Mouse (Mus musculus): Measurements from ENCODE around the gene Qrich1. TPM values are rescaled to one million over a fixed set of nuclear protein-coding genes. Genes with fewer than 3 reads are reported as not detected.

Qrich1 gene
- polyA plus RNA-seq (2014; fragmentation: Nextera tagmentation; extraction: Ambion mirVana) = 122 and 138 TPM in 2 replicates

GRCm38 (mm10) chr9:108516380-108517251 is at the start of gene Qrich1:
TSS of gene Qrich1 (plus strand) at chr9:108516806.
- H3K9me3 ChIP-seq (ENCODE audit: control insufficient read depth, low read length) = no peaks in the 10 kb centered on the region
- peak within 1 kb of the TSS; percentile 99 for H3K4me3 ChIP-seq (ENCODE audit: low read depth, low read length)
- 1% methylated on average over 55 of the region's 55 CpGs for WGBS
- no peaks in the 10 kb centered on the region for H3K27me3 ChIP-seq (ENCODE audit: control insufficient read depth, insufficient read depth, low read length)
- peak within 1 kb of the TSS; percentile 96 for H3K9ac ChIP-seq (replicated peaks; ENCODE audit: low read depth, low read length)
- peaks cover 17% of the 10 kb centered on the region for H3K4me1 ChIP-seq (ENCODE audit: control insufficient read depth, insufficient read depth, low read length)
- H3K27ac ChIP-seq (ENCODE audit: low read depth, low read length) = peak within 1 kb of the TSS; percentile 99
- H3K36me3 ChIP-seq (ENCODE audit: control insufficient read depth, insufficient read depth, low read length) = peaks cover 12% of the 10 kb centered on the region
- H3K4me2 ChIP-seq (ENCODE audit: low read depth, low read length) = peak within 1 kb of the TSS; percentile 64
- peak; percentile 96 for ATAC-seq (ENCODE audit: low read depth)

- Histone ChIP-seq H3K36me3 (ENCODE audit: control insufficient read depth, insufficient read depth, low read length) (no peaks in the 10 kb centered on the region; the same call in 1 of the 2 replicates), H3K4me3 (ENCODE audit: low read depth, low read length) (no peak overlapping the region), H3K27me3 (ENCODE audit: control insufficient read depth, insufficient read depth, low read length) (no peaks in the 10 kb centered on the region), H3K4me1 (ENCODE audit: control insufficient read depth, insufficient read depth, low read length) (no peaks in the 10 kb centered on the region), H3K9ac (replicated peaks; ENCODE audit: low read depth, low read length) (no peak overlapping the region), H3K9me3 (ENCODE audit: control insufficient read depth, low read length) (no peaks in the 10 kb centered on the region), H3K4me2 (ENCODE audit: low read depth, low read length) (no peak overlapping the region), H3K27ac (ENCODE audit: low read depth, low read length) (no peak overlapping the region)
- ATAC-seq (ENCODE audit: low read depth) = no peak
- WGBS = 84% methylated on average over 5 of the region's 5 CpGs
Measured at GRCm38 (mm10) chr9:108469430-108469829, 47.2 kb upstream of the Qrich1 start.

GRCm38 (mm10) chr9:108469845-108470244 is 46.8 kb upstream of the Qrich1 start:
- WGBS = 78% methylated on average over 4 of the region's 4 CpGs
- no peaks in the 10 kb centered on the region for H3K9me3 ChIP-seq (ENCODE audit: control insufficient read depth, low read length)
- ATAC-seq (ENCODE audit: low read depth) = no peak

DNA sequence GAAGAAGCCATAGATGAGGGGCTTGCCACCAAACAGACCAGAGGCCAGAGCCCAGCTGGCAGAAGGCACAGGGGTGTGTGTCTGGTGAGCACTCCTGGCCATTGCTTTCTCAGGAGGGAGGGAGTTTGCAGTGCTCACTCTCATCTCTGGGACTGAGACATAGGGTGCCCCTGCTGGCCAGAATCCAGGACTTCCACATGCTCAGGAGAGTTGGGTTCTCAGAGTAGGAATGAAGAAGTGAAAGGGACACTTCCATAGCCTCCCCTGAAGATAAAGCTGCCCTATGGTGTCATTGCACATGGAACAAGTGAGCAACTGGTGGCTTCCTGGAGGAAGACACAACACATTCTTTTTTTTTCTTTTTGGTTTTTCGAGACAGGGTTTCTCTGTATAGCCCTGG is 42.1 kb upstream of the Qrich1 start:
- no peaks in the 10 kb centered on the region for H3K9me3 ChIP-seq (ENCODE audit: control insufficient read depth, low read length)
- ATAC-seq (ENCODE audit: low read depth) = no peak
- H3K9ac ChIP-seq (replicated peaks; ENCODE audit: low read depth, low read length) = no peak overlapping the region
- no peaks in the 10 kb centered on the region for H3K36me3 ChIP-seq (ENCODE audit: control insufficient read depth, insufficient read depth, low read length)
- no peak overlapping the region for H3K27ac ChIP-seq (ENCODE audit: low read depth, low read length)
- no peaks in the 10 kb centered on the region for H3K27me3 ChIP-seq (ENCODE audit: control insufficient read depth, insufficient read depth, low read length)
- WGBS = 75% methylated on average over 1 of the region's 1 CpGs
- H3K4me1 ChIP-seq (ENCODE audit: control insufficient read depth, insufficient read depth, low read length) = peaks cover 6% of the 10 kb centered on the region
- no peak overlapping the region for H3K4me3 ChIP-seq (ENCODE audit: low read depth, low read length)
- H3K4me2 ChIP-seq (ENCODE audit: low read depth, low read length) = no peak overlapping the region

More at GRCm38 (mm10) chr9:108469845-108470244, 46.8 kb upstream of the Qrich1 start:
- Histone ChIP-seq H3K27me3 (ENCODE audit: control insufficient read depth, insufficient read depth, low read length) (no peaks in the 10 kb centered on the region), H3K4me1 (ENCODE audit: control insufficient read depth, insufficient read depth, low read length) (no peaks in the 10 kb centered on the region), H3K4me3 (ENCODE audit: low read depth, low read length) (no peak overlapping the region), H3K4me2 (ENCODE audit: low read depth, low read length) (no peak overlapping the region), H3K9ac (replicated peaks; ENCODE audit: low read depth, low read length) (no peak overlapping the region), H3K36me3 (ENCODE audit: control insufficient read depth, insufficient read depth, low read length) (no peaks in the 10 kb centered on the region; the same call in 1 of the 2 replicates), H3K27ac (ENCODE audit: low read depth, low read length) (no peak overlapping the region)

DNA sequence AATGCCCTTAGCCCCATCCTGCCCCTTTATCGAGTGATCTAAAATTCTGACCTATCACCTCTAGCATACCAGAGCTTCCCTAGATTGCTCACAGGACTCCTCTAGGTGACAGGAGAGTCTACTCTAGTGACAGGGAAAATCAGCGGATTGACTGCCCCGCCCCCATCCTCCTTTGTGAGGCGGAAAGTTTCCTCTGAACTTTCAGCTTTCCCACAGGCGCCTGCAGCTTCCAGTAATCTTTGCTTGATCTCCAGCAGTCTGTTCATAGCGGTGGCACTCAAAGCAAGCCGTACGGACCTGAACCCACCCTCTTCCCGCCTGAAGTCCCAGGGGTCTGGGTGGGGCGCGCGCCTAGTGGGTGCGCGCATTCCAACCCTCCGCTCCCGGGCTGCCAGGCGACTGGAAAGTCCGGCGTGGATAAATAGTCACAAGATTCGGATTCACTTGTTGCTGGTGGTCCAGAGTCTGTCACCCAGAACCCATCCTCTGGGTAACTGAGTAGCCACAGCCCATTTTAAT is 37.9 kb upstream of the Qrich1 start:
- Histone ChIP-seq H3K4me1 (ENCODE audit: control insufficient read depth, insufficient read depth, low read length) (peaks cover 6% of the 10 kb centered on the region), H3K4me2 (ENCODE audit: low read depth, low read length) (peak overlapping the region; percentile 43), H3K36me3 (ENCODE audit: control insufficient read depth, insufficient read depth, low read length) (no peaks in the 10 kb centered on the region), H3K9me3 (ENCODE audit: control insufficient read depth, low read length) (no peaks in the 10 kb centered on the region), H3K4me3 (ENCODE audit: low read depth, low read length) (peak overlapping the region; percentile 28), H3K27ac (ENCODE audit: low read depth, low read length) (peak overlapping the region; percentile 34), H3K27me3 (ENCODE audit: control insufficient read depth, insufficient read depth, low read length) (no peaks in the 10 kb centered on the region), H3K9ac (replicated peaks; ENCODE audit: low read depth, low read length) (peak overlapping the region; percentile 32; the same call in 1 of the 2 replicates)
- ATAC-seq (ENCODE audit: low read depth) = peak; percentile 70
- WGBS = under 1% methylated on average over 20 of the region's 20 CpGs

GRCm38 (mm10) chr9:108479241-108479640 is 37.4 kb upstream of the Qrich1 start:
- Histone ChIP-seq H3K4me2 (ENCODE audit: low read depth, low read length) (peak overlapping the region; percentile 43; the same call in 1 of the 2 replicates), H3K36me3 (ENCODE audit: control insufficient read depth, insufficient read depth, low read length) (no peaks in the 10 kb centered on the region), H3K9ac (replicated peaks; ENCODE audit: low read depth, low read length) (peak overlapping the region; percentile 32; the same call in 1 of the 2 replicates), H3K9me3 (ENCODE audit: control insufficient read depth, low read length) (no peaks in the 10 kb centered on the region), H3K27ac (ENCODE audit: low read depth, low read length) (peak overlapping the region; percentile 5; the same call in 1 of the 2 replicates), H3K4me1 (ENCODE audit: control insufficient read depth, insufficient read depth, low read length) (peaks cover 6% of the 10 kb centered on the region), H3K4me3 (ENCODE audit: low read depth, low read length) (no peak overlapping the region; the same call in 1 of the 2 replicates), H3K27me3 (ENCODE audit: control insufficient read depth, insufficient read depth, low read length) (no peaks in the 10 kb centered on the region)
- ATAC-seq (ENCODE audit: low read depth) = no peak
- 33% methylated on average over 11 of the region's 11 CpGs for WGBS

DNA sequence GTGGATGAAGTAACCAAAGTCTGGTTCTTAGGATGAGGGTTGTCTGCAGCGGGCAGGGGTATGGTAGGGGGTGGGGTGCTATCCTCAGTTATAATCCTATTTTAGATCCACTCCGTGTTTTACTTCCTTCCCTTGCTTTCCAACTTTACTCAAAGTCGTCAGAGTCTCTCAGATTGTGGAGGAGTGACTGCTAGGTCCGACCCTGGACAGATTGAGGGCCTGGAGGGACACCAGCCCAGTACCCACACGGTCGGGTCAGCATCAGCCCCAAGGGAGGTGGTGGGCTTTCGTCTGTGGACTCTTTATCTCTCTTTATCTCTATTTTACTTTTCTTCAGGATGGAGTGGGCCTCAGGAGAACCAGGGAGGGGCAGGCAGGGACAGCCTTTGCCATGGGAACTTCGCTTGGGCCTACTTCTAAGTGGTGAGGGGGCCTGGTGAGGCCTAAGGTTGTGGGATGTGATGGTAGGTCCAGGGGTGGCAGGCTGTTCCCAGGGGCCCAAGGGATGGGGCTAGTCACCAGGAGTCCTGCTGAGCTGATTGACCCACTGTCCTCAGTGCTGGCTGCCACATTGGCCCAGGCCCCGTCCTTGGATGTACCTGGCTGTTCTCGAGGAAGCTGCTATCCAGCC is 36.8 kb upstream of the Qrich1 start, which contains the start of gene Lamb2:
Gene Lamb2 (plus strand): TSS at position 16 of the 631 bp plus-strand sequence.
- Histone ChIP-seq H3K4me3 (ENCODE audit: low read depth, low read length) (peak within 1 kb of the TSS; percentile 28), H3K9ac (replicated peaks; ENCODE audit: low read depth, low read length) (peak within 1 kb of the TSS; percentile 32; the same call in 1 of the 2 replicates), H3K36me3 (ENCODE audit: control insufficient read depth, insufficient read depth, low read length) (no peaks in the 10 kb centered on the region), H3K4me2 (ENCODE audit: low read depth, low read length) (peak within 1 kb of the TSS; percentile 43), H3K27me3 (ENCODE audit: control insufficient read depth, insufficient read depth, low read length) (no peaks in the 10 kb centered on the region), H3K9me3 (ENCODE audit: control insufficient read depth, low read length) (no peaks in the 10 kb centered on the region), H3K4me1 (ENCODE audit: control insufficient read depth, insufficient read depth, low read length) (peaks cover 6% of the 10 kb centered on the region), H3K27ac (ENCODE audit: low read depth, low read length) (peak within 1 kb of the TSS; percentile 34)
- 12% methylated on average over 10 of the region's 10 CpGs for WGBS
- peak; percentile 47; the same call in 1 of the 2 replicates for ATAC-seq (ENCODE audit: low read depth)

- no peak for ATAC-seq (ENCODE audit: low read depth)
- Histone ChIP-seq H3K4me1 (ENCODE audit: control insufficient read depth, insufficient read depth, low read length) (peaks cover 6% of the 10 kb centered on the region), H3K4me3 (ENCODE audit: low read depth, low read length) (no peak overlapping the region), H3K9ac (replicated peaks; ENCODE audit: low read depth, low read length) (no peak overlapping the region), H3K9me3 (ENCODE audit: control insufficient read depth, low read length) (no peaks in the 10 kb centered on the region), H3K27me3 (ENCODE audit: control insufficient read depth, insufficient read depth, low read length) (no peaks in the 10 kb centered on the region), H3K27ac (ENCODE audit: low read depth, low read length) (no peak overlapping the region), H3K36me3 (ENCODE audit: control insufficient read depth, insufficient read depth, low read length) (no peaks in the 10 kb centered on the region), H3K4me2 (ENCODE audit: low read depth, low read length) (no peak overlapping the region)
- 96% methylated on average over 28 of the region's 28 CpGs for WGBS
Measured at GRCm38 (mm10) chr9:108480813-108481519, 35.6 kb upstream of the Qrich1 start.

All from neural tube, embryonic 14.5 days (tissue).